Mouse (Mus musculus) embryonic fibroblast, embryonic 13.5 days (primary cell): ENCODE results near the gene Ncapd3.

Source experiments
- CTCF ChIP-seq: IDR thresholded peaks from 2 replicates; pipeline ENCODE4 v1.5.1; 2011; ENCODE audit warnings: mild to moderate bottlenecking, control low read depth, low read length, moderate library complexity, borderline replicate concordance; ENCODE audit not compliant: insufficient read depth
- POLR2A ChIP-seq: IDR thresholded peaks from 2 replicates; pipeline ENCODE4 v1.6.1; 2011; ENCODE audit warnings: low read depth, mild to moderate bottlenecking, control low read depth, low read length, moderate library complexity

DNA sequence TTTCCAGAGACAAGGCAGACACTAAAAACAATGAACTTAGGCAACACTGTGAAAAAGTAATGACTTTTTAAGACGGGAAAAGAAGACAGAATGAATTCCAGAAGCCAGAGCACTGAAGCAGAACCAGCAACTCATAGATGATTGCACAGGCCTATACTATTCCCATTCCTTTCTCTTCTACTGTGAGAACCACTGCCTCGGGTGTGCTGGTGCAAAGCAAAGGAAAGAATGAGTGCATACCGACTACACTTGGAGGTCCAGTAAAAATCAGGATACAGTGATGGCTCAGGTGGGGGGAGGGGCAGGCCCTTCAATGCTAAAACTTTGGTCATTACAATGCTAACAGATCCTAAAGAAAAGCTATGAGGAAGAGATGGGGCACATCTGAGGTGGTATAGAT is 36.1 kb upstream of the Ncapd3 start:
- TF ChIP-seq CTCF (no peak), POLR2A (no peak)
